Comparison of ENCODE assay signal across 12 mouse cellular contexts in genomic region chr5:111247571-111248265, GRCm38 (mm10).
A peak's percentile ranks its signal among the peaks of the same experiment; 100 is the strongest.
DNase-seq lines count a peak whose midpoint lies in the region; ATAC-seq lines count a peak whose summit lies in the region.
"Had no signal": no experiment of that assay in that cellular context is flagged by ENCODE, and none has a peak within 500 bp of the region (broad histone marks: within the 10 kb centered on the region; RNA-seq: fewer than 3 reads in every experiment).

No protein-coding gene starts in this region.

- DNase-seq in kidney, postnatal 10 days: peak; percentile 49
- DNase-seq in NIH3T3 (ENCODE audit: low read depth): peak; percentile 88
- no peak for DNase-seq in embryonic facial prominence, embryonic 14.5 days (ENCODE audit: low spot score)
- DNase-seq in heart, postnatal 10 days: peak; percentile 61 to 69
- no peak for DNase-seq in right cerebral cortex, postnatal 25 days
- DNase-seq: cerebellum, adult 9-10 months; liver, embryonic 13.5 days; right cerebral cortex, adult 18-20 months; thymus, postnatal 4 days had no signal

- no peak for ATAC-seq in kidney, embryonic 14.5 days (ENCODE audit: low FRiP score, low TSS enrichment)
- ATAC-seq in embryonic facial prominence, embryonic 14.5 days (ENCODE audit: low read depth): no peak
- no peak for ATAC-seq in erythroid progenitor cell, adult 5-6 weeks (replicated peaks; ENCODE audit: low FRiP score, poor library complexity, severe bottlenecking)

- no peak overlapping the region for H3K9ac ChIP-seq in kidney, embryonic 14.5 days (ENCODE audit: low read depth, low read length)
- peak overlapping the region; percentile 6; the same call in 1 of the 2 replicates for H3K9ac ChIP-seq in embryonic facial prominence, embryonic 14.5 days (ENCODE audit: low read depth, low read length)
- H3K9ac ChIP-seq: liver, embryonic 13.5 days had no signal

- H3K27ac ChIP-seq in kidney, embryonic 14.5 days (ENCODE audit: low read depth, low read length): no peak overlapping the region
- peak overlapping the region; percentile 67 for H3K27ac ChIP-seq in embryonic facial prominence, embryonic 14.5 days (replicated peaks; ENCODE audit: low read depth, low read length)
- H3K27ac ChIP-seq: liver, embryonic 13.5 days had no signal

- no peak overlapping the region for H3K4me3 ChIP-seq in kidney, embryonic 14.5 days (ENCODE audit: low read length)
- H3K4me3 ChIP-seq in embryonic facial prominence, embryonic 14.5 days (ENCODE audit: low read depth, low read length): no peak overlapping the region
- H3K4me3 ChIP-seq: liver, embryonic 13.5 days; megakaryocyte, embryonic 14.5 days had no signal

- H3K36me3 ChIP-seq in kidney, embryonic 14.5 days (ENCODE audit: control insufficient read depth, insufficient read depth, low read length): no peaks in the 10 kb centered on the region
- 0 out of 2 replicates have a peak, but pooled peaks cover 3% of the 10 kb centered on the region for H3K36me3 ChIP-seq in embryonic facial prominence, embryonic 14.5 days (ENCODE audit: control insufficient read depth, insufficient read depth, low read length)
- H3K36me3 ChIP-seq: liver, embryonic 13.5 days had no signal

- 85% methylated on average over 10 of the region's 10 CpGs for WGBS in kidney, embryonic 14.5 days
- WGBS in embryonic facial prominence, embryonic 14.5 days: 67% methylated on average over 10 of the region's 10 CpGs

- H3K9me3 ChIP-seq in kidney, embryonic 14.5 days (ENCODE audit: control insufficient read depth, low read length): no peaks in the 10 kb centered on the region
- no peaks in the 10 kb centered on the region for H3K9me3 ChIP-seq in embryonic facial prominence, embryonic 14.5 days (ENCODE audit: control insufficient read depth, low read length)
- H3K9me3 ChIP-seq: liver, embryonic 13.5 days; megakaryocyte, embryonic 14.5 days had no signal

- H3K4me2 ChIP-seq in kidney, embryonic 14.5 days (replicated peaks; ENCODE audit: low read depth, low read length): no peak overlapping the region
- no peak overlapping the region for H3K4me2 ChIP-seq in embryonic facial prominence, embryonic 14.5 days (ENCODE audit: low read depth, low read length)
- H3K4me2 ChIP-seq: liver, embryonic 13.5 days had no signal

- peaks cover 14% of the 10 kb centered on the region for H3K4me1 ChIP-seq in kidney, embryonic 14.5 days (ENCODE audit: control insufficient read depth, insufficient read depth, low read length)
- peaks cover 23% of the 10 kb centered on the region for H3K4me1 ChIP-seq in embryonic facial prominence, embryonic 14.5 days (ENCODE audit: control insufficient read depth, insufficient read depth, low read length)

- intact Hi-C loops in heart, postnatal 10 days (cut with DNase I): no loop called here

- H3K27me3 ChIP-seq in kidney, embryonic 14.5 days (ENCODE audit: control insufficient read depth, insufficient read depth, low read length): no peaks in the 10 kb centered on the region
- H3K27me3 ChIP-seq in embryonic facial prominence, embryonic 14.5 days (replicated peaks; ENCODE audit: control insufficient read depth, insufficient read depth, low read length): no peaks in the 10 kb centered on the region
- H3K27me3 ChIP-seq: liver, embryonic 13.5 days had no signal

Comparison
In these comparisons a context has a peak if more than half of its experiments do, and no peak if none do; other contexts are left out.
1. DNase-seq: peak in kidney, postnatal 10 days (single experiment), NIH3T3 (single experiment) and heart, postnatal 10 days (2 of 2); none in embryonic facial prominence, embryonic 14.5 days (single experiment) and right cerebral cortex, postnatal 25 days (single experiment).